Mouse (Mus musculus): ENCODE measurements around the gene Sarnp.

The Sarnp gene

GRCm38 (mm10) chr10:128913219-128913618 is 96.1 kb downstream of the Sarnp start:
- in situ Hi-C loops (cut with MboI, MseI): no loop called here

DNA sequence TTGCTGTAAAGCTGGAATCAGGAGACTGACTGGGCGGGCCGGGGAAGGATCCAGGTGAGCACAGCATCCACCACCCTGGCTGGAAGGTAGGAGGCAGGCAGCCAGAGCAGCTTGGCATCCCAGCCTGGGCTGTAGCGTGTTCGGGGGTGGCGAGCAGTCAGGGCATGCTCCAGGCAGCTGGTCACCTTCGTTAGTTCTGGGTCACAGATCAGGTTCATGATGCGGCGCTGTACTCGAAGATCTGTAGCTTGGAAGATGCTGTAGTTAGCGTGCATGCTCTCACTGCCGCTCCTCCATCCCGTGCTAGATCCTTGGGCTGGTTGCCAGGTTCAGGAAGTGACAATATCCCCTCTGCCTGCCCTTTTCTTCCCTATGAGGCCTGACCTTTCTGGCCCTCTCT is 96.6 kb downstream of the Sarnp start:
- in situ Hi-C loops (cut with MboI, MseI): no loop called here

- in situ Hi-C loops (cut with MboI, MseI): no loop called here
Observed at GRCm38 (mm10) chr10:128915550-128915949, 98.4 kb downstream of the Sarnp start.

DNA sequence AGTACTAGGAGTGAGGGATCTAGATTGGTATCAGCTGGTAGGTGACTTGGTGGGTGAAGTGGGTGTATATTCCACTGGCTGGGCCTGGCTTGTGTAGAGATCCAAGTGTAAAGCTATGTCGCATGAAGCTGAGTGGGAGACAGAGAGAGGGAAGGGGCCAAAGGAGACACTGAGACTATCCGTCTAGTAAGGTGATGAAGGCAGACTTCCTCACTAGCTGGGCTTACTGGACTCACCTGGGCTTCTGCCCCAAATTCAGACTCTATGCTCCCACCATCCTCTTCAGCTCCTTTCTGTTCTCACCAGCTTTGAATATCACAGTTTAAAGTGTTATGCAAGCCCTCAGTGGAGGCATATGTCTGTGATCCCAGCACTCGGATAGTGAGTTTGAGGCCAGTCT is 99.5 kb downstream of the Sarnp start:
- in situ Hi-C loops (cut with MboI, MseI): no loop called here

DNA sequence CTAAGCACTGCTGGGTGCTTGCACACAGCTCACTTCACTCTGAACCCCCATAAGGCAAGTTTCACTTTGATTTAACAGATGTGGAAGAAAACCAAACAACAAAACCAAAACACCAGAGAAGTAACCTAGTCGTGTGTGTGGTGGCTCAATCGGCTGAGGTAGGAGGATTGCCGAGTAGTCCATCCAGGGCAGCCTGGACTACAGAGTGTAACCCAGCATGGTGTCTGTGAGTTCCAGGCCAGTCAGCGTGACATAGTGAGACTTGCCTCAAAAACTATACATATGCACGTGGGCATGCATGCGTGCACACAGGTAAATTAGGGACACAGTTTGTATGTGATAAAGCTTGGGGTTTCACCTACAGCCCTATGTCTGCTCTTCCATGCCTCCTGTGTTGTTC is 100.3 kb downstream of the Sarnp start:
- in situ Hi-C loops (cut with MboI, MseI): no loop called here

DNA sequence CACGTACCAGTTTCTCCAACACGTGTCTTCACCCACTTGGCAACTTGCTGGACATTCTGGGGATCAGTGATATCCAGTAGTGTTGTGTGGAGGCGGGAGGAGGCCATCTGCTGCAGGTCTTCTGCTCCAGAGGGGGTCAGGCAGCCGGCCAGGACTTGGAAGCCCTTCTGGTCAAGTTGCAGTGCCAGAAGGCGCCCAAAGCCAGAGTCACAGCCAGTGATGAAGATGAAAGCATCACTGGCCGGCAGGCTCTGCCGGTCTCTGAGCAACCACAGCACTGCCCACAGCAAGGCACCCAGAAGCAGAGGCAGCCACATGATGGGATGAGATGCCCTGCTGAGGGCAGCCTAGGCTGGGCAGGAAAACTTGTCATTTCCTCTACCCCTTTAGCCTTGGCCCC is 101.1 kb downstream of the Sarnp start:
- in situ Hi-C loops (cut with MboI, MseI): no loop called here

- in situ Hi-C loops (cut with MboI, MseI): no loop called here
Observed at GRCm38 (mm10) chr10:128919203-128919631, 102.1 kb downstream of the Sarnp start.

GRCm38 (mm10) chr10:128919966-128920365 is 102.8 kb downstream of the Sarnp start:
- in situ Hi-C loops (cut with MboI, MseI): no loop called here

GRCm38 (mm10) chr10:128920736-128921161 is 103.6 kb downstream of the Sarnp start:
- in situ Hi-C loops (cut with MboI, MseI): no loop called here

- in situ Hi-C loops (cut with MboI, MseI): no loop called here
Observed at GRCm38 (mm10) chr10:128921251-128921650, 104.1 kb downstream of the Sarnp start.

GRCm38 (mm10) chr10:128921883-128922821 is 105.0 kb downstream of the Sarnp start:
- in situ Hi-C loops (cut with MboI, MseI): no loop called here

DNA sequence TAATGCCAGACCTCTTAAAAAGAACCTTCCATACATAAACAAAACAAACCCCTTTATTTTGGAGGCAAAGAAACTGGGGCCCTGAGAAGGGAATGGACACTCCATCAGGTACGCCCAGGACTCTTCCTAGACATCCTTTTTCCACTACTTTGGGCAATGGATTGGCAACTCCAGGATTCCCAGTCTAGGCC is 105.6 kb downstream of the Sarnp start, which contains the start of gene Rdh5:
TSS of gene Rdh5 (minus strand) at position 67 of the 191 bp plus-strand sequence.
- in situ Hi-C loops (cut with MboI, MseI): no loop called here

- in situ Hi-C loops (cut with MboI, MseI): no loop called here
Observed at GRCm38 (mm10) chr10:128923013-128923691, 106.0 kb downstream of the Sarnp start.

DNA sequence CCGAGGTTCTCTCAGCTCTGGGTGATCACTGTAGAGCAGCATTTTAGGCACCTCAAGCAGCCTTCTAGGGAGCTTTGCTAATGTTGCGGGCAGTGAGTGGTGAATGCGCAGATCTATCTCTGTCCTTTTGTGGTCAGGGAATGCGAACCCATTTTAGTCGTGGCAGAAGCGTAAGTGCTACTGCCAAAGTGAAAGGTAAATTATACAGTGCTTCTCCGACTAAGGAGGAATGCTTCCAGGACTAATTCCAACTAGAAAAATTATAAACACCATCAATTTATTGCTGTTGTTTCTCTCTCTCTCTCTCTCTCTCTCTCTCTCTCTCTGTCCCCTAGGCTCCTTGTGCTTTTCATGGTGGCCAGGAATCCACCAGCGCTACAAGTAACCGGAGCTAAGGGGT is 106.8 kb downstream of the Sarnp start, which contains the start of gene Bloc1s1:
TSS of gene Bloc1s1 (minus strand) at position 101 of the 400 bp plus-strand sequence.
- in situ Hi-C loops (cut with MboI, MseI): no loop called here
